Mouse (Mus musculus): ENCODE results near the gene Gdf5.

DNA sequence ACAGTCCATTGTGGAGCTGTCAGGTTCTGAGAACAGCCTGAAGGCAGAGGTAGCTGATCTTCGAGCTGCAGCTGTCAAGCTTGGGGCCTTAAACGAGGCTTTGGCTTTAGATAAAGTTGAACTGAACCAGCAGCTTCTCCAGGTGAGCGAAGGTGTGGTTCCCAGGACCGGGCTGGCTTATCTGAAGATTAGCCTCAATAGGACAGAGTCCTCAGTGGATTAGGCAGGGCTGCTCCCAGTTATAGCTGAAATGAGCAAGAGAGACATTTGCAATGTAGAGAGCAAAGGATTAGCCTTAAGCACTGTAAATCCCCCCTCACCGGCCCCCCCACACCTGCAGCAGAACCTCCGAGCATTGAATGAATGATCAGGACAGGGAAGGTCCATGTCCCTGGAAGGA lies 28.2 kb upstream of the Gdf5 start:
- TF ChIP-seq POLR2A (IDR thresholded peaks at IDR 0.05; ENCODE audit: control insufficient read depth, low read depth, low read length) (no peak), CTCF (IDR thresholded peaks at IDR 0.05; ENCODE audit: control insufficient read depth, insufficient read depth, insufficient replicate concordance, low read depth, low read length) (no peak)

All from testis, adult 2 months (tissue).